ENCODE assay signal across 8 mouse cellular contexts in the genomic region with DNA sequence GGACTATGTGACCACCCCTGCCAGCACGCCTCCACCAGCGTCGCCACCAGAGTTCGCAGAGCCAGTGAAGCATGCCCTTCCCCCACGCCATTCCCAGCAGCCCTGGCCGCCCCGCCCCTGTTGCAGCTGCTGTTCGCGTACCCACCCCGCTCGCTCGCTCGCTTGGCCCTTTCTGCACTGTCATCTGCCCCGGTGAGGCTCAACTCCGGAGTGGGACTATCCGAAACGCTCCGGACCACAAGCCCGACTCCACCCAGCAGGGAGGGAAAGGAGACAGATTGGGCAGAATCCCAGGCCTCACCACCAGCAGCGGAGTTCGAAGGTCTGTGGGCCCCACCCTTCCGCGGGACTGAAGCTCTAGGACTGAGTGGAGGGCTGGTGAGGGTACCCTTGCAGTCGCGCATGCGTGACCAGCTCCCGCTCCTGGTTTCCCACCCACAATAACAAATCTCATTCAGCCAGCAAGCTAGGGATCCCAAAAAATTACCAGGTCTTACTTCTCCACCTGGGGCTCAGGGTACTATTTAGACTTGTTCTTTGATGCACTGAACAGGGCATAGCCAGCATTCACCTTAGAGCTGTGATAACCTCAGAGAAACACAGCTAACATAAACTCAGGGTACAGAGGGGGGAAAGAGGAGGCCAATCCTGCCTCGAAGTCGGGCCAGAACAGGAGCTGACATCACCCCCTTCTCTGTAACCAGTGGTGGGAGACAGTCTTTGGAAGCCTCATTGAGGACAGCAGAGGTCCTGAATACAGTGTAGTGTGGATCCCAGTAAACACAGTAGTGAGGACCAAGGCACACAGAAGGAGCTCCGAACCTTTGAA. TPM values are rescaled to one million over a fixed set of nuclear protein-coding genes. Genes with fewer than 3 reads are reported as not detected.
DNase-seq lines count a peak whose midpoint lies in the region; ATAC-seq lines count a peak whose summit lies in the region.

No protein-coding gene starts in this region.

- peak; percentile 53 to 54 for DNase-seq in left cerebral cortex, postnatal 36 days (ENCODE audit: low spot score in 2 of 2)
- no peak for DNase-seq in left cerebral cortex, adult 8-10 months (ENCODE audit: low spot score in 2 of 2)
- peak; percentile 54 for DNase-seq in kidney, adult 18-20 months
- peak; percentile 48 to 64 for DNase-seq in right cerebral cortex, adult 2 months (ENCODE audit: low spot score in 2 of 2)
- DNase-seq in layer of hippocampus, postnatal 10 days (ENCODE audit: low spot score in 2 of 2) = no peak

- H3K36me3 ChIP-seq in lung, embryonic 15.5 days = 0 out of 2 replicates have a peak, but pooled peaks cover 2% of the 10 kb centered on the region

- H3K9ac ChIP-seq in lung, embryonic 15.5 days = peak overlapping the region; percentile 16; the same call in 1 of the 2 replicates

- no peaks in the 10 kb centered on the region for H3K9me3 ChIP-seq in lung, embryonic 15.5 days

- peaks cover 29% of the 10 kb centered on the region for H3K4me1 ChIP-seq in lung, embryonic 15.5 days

- WGBS in lung, embryonic 15.5 days = 3% methylated on average over 30 of the region's 30 CpGs

- ATAC-seq in common myeloid progenitor, adult 5-6 weeks (replicated peaks; ENCODE audit: low read depth, poor library complexity, severe bottlenecking) = peak; percentile 67
- peak; percentile 60 for ATAC-seq in granulocyte monocyte progenitor cell, adult 5-6 weeks (replicated peaks; ENCODE audit: poor library complexity, severe bottlenecking)
- peak; percentile 60; the same call in 1 of the 2 replicates for ATAC-seq in lung, embryonic 15.5 days (ENCODE audit: borderline replicate concordance, extremely low read depth, low FRiP score, low TSS enrichment)

- peak overlapping the region; percentile 41 for H3K4me3 ChIP-seq in lung, embryonic 15.5 days

- H3K27ac ChIP-seq in lung, embryonic 15.5 days = no peak overlapping the region

- peaks cover 87% of the 10 kb centered on the region for H3K27me3 ChIP-seq in lung, embryonic 15.5 days

- peak overlapping the region; percentile 82 for H3K4me2 ChIP-seq in lung, embryonic 15.5 days

- intact Hi-C loops in left cerebral cortex, postnatal 36 days (cut with DNase I) = no loop called here

RNA-seq across cellular contexts. Expression of gene Nol3, which starts 0.6 kb away (rescaled TPM):
- 10 to 100 TPM in 1 of 2 experiments, 1 to 10 TPM in 1; 9.2 to 11.8 TPM for total RNA-seq in left cerebral cortex, postnatal 36 days (2021)
- 10 to 100 TPM; 10.6 to 13.8 (median 13.1) TPM for total RNA-seq in left cerebral cortex, adult 8-10 months (2022)
- 0.05 TPM in 1 of 2 replicates, not detected in the other for total RNA-seq in common myeloid progenitor, adult 5-6 weeks (2017)
- not detected in 2 replicates for total RNA-seq in granulocyte monocyte progenitor cell, adult 5-6 weeks (2014; fragmentation: Nextera tagmentation)
- not detected in 2 replicates for total RNA-seq in granulocyte monocyte progenitor cell, adult 5-6 weeks (2017)
- polyA plus RNA-seq in lung, embryonic 15.5 days (2015; fragmentation: Nextera tagmentation; extraction: Ambion mirVana) = 1.5 and 1.7 TPM in 2 replicates
- 1 to 10 TPM; 3.6 to 3.7 TPM for total RNA-seq in layer of hippocampus, postnatal 10 days (2021)

RNA-seq across cellular contexts. Expression of gene Hsf4, which starts 6.9 kb away (rescaled TPM):
- total RNA-seq in left cerebral cortex, postnatal 36 days (2021) = 10 to 100 TPM; 11.5 to 12.0 TPM
- total RNA-seq in left cerebral cortex, adult 8-10 months (2022) = 10 to 100 TPM; 21.3 to 25.7 (median 22.9) TPM
- total RNA-seq in common myeloid progenitor, adult 5-6 weeks (2017) = not detected in 2 replicates
- total RNA-seq in granulocyte monocyte progenitor cell, adult 5-6 weeks (2014; fragmentation: Nextera tagmentation) = not detected in 2 replicates
- total RNA-seq in granulocyte monocyte progenitor cell, adult 5-6 weeks (2017) = not detected in 2 replicates
- polyA plus RNA-seq in lung, embryonic 15.5 days (2015; fragmentation: Nextera tagmentation; extraction: Ambion mirVana) = 0.61 and 0.69 TPM in 2 replicates
- under 1 TPM; 0.57 to 0.83 TPM for total RNA-seq in layer of hippocampus, postnatal 10 days (2021)

RNA-seq across cellular contexts. Expression of gene Fbxl8, which starts 12.1 kb away (rescaled TPM):
- total RNA-seq in left cerebral cortex, postnatal 36 days (2021) = 1 to 10 TPM in 1 of 2 experiments, under 1 TPM in 1; 0.86 to 1.4 TPM
- total RNA-seq in left cerebral cortex, adult 8-10 months (2022) = 1 to 10 TPM in 2 of 4 experiments, under 1 TPM in 2; 0.50 to 1.6 (median 1.1) TPM
- 5.2 and 5.6 TPM in 2 replicates for total RNA-seq in common myeloid progenitor, adult 5-6 weeks (2017)
- total RNA-seq in granulocyte monocyte progenitor cell, adult 5-6 weeks (2014; fragmentation: Nextera tagmentation) = 0.21 and 4.4 TPM in 2 replicates
- 1.7 and 3.6 TPM in 2 replicates for total RNA-seq in granulocyte monocyte progenitor cell, adult 5-6 weeks (2017)
- 4.8 and 4.9 TPM in 2 replicates for polyA plus RNA-seq in lung, embryonic 15.5 days (2015; fragmentation: Nextera tagmentation; extraction: Ambion mirVana)
- total RNA-seq in layer of hippocampus, postnatal 10 days (2021) = under 1 TPM; 0.45 to 0.87 TPM

RNA-seq across cellular contexts. Expression of gene Tradd, which starts 12.1 kb away (rescaled TPM):
- 1 to 10 TPM; 7.2 to 7.5 TPM for total RNA-seq in left cerebral cortex, postnatal 36 days (2021)
- 10 to 100 TPM in 2 of 4 experiments, 1 to 10 TPM in 2; 7.9 to 10.9 (median 9.6) TPM for total RNA-seq in left cerebral cortex, adult 8-10 months (2022)
- total RNA-seq in common myeloid progenitor, adult 5-6 weeks (2017) = 14.2 and 19.1 TPM in 2 replicates
- total RNA-seq in granulocyte monocyte progenitor cell, adult 5-6 weeks (2014; fragmentation: Nextera tagmentation) = 8.7 and 9.4 TPM in 2 replicates
- 15.8 and 21.0 TPM in 2 replicates for total RNA-seq in granulocyte monocyte progenitor cell, adult 5-6 weeks (2017)
- 29.8 and 33.6 TPM in 2 replicates for polyA plus RNA-seq in lung, embryonic 15.5 days (2015; fragmentation: Nextera tagmentation; extraction: Ambion mirVana)
- total RNA-seq in layer of hippocampus, postnatal 10 days (2021) = 1 to 10 TPM; 6.5 to 8.9 TPM

RNA-seq across cellular contexts. Expression of gene 4931428F04Rik, which starts 13.2 kb away (rescaled TPM):
- total RNA-seq in left cerebral cortex, postnatal 36 days (2021) = 10 to 100 TPM; 24.2 to 27.1 TPM
- 10 to 100 TPM; 22.0 to 26.7 (median 24.2) TPM for total RNA-seq in left cerebral cortex, adult 8-10 months (2022)
- 2.9 and 6.7 TPM in 2 replicates for total RNA-seq in common myeloid progenitor, adult 5-6 weeks (2017)
- 2.7 and 4.0 TPM in 2 replicates for total RNA-seq in granulocyte monocyte progenitor cell, adult 5-6 weeks (2014; fragmentation: Nextera tagmentation)
- 0.56 and 0.93 TPM in 2 replicates for total RNA-seq in granulocyte monocyte progenitor cell, adult 5-6 weeks (2017)
- polyA plus RNA-seq in lung, embryonic 15.5 days (2015; fragmentation: Nextera tagmentation; extraction: Ambion mirVana) = 9.7 and 10.0 TPM in 2 replicates
- 10 to 100 TPM; 60.0 to 60.5 TPM for total RNA-seq in layer of hippocampus, postnatal 10 days (2021)

Comparison
In these comparisons a context has a peak if more than half of its experiments do, and no peak if none do; other contexts are left out.
1. DNase-seq: peak in left cerebral cortex, postnatal 36 days (2 of 2), kidney, adult 18-20 months (single experiment) and right cerebral cortex, adult 2 months (2 of 2); none in left cerebral cortex, adult 8-10 months (0 of 2) and layer of hippocampus, postnatal 10 days (0 of 2).
2. RNA of gene Hsf4, which starts 6.9 kb away (total RNA-seq): 21.3 to 25.7 TPM in left cerebral cortex, adult 8-10 months and 11.5 to 12.0 TPM in left cerebral cortex, postnatal 36 days; 0.57 to 0.83 TPM in layer of hippocampus, postnatal 10 days, not detected in common myeloid progenitor, adult 5-6 weeks and not detected in granulocyte monocyte progenitor cell, adult 5-6 weeks; every median in the first group is over 4 times any median in the second.
3. Peak in every context shown above with its lines, with median percentiles within 50 percentile points of each other: ATAC-seq.